Mouse (Mus musculus) thymus, adult 2 months (tissue): ENCODE measurements around the gene Endov.

Source experiments
- CTCF ChIP-seq: fragments of 200-500 bp; IDR thresholded peaks from 2 replicates; pipeline ENCODE4 v1.5.1; 2012; ENCODE audit warnings: mild to moderate bottlenecking, control low read depth, low read length, moderate library complexity, borderline replicate concordance; ENCODE audit not compliant: control insufficient read depth, poor library complexity, insufficient read depth; ENCODE audit errors: extremely low read depth
- POLR2A ChIP-seq: fragments of 200-500 bp; IDR thresholded peaks from 2 replicates; pipeline ENCODE4 v1.6.1; 2012; ENCODE audit warnings: mild to moderate bottlenecking, low read length, control low read depth, moderate library complexity; ENCODE audit not compliant: control insufficient read depth, poor library complexity, insufficient read depth; ENCODE audit errors: extremely low read depth

DNA sequence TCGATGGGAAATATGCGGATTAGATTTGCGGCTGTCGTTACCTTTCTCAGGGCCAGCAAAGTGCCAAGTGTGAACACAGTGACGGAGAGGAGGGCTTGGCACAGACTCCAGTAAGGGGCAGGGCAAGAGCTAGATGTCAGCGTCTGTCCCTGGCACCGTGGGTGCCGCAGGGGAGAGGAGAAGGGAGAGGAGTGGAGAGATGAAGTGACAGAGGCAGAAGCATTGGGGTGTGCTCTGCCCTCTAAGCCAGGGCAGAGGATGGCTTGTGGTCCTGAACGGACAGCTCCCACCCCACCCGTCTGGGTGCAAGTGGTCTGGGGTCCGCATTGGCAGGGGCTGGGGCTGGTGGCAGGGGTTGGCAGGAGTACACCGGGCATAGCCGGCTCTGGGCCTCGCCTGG, 48.8 kb downstream of the Endov start:
- TF ChIP-seq POLR2A (no peak), CTCF (no peak)
